Mouse (Mus musculus): ENCODE measurements around the gene Ppp1r3d. TPM values are rescaled to one million over a fixed set of nuclear protein-coding genes. Genes with fewer than 3 reads are reported as not detected.

Gene Ppp1r3d
- total RNA-seq, 2 experiments from 2014 or later: 10.3 to 11.6 TPM

GRCm38 (mm10) chr2:178415150-178415448, 827 bp upstream of the Ppp1r3d start:
- DNase-seq: no peak

GRCm38 (mm10) chr2:178413481-178414260, 601 bp downstream of the Ppp1r3d start:
- DNase-seq: peak; percentile 37

GRCm38 (mm10) chr2:178413081-178413480, 1.2 kb downstream of the Ppp1r3d start:
- no peak for DNase-seq

- peak; percentile 45 for DNase-seq
Measured at GRCm38 (mm10) chr2:178412598-178412997, 1.7 kb downstream of the Ppp1r3d start.

GRCm38 (mm10) chr2:178410286-178410685, 4.0 kb downstream of the Ppp1r3d start:
- DNase-seq: no peak

DNA sequence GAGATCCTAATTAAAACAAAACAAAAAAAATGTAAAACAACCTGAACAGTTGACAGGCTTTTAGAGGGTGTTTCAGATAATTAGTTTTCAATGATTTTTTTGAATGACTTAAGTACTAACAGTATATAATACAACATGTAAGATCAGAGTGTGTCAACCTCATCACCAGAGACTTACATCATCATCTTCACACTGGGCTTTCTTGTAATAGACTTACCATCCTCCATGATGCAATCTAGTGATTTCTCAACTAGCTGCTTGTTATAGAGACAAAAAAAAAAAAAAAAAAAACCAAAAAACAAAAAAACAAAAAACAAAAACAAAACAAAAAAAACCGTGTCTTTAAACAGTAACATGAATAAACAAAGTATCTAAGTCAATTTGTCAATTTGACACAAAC, 5.2 kb downstream of the Ppp1r3d start:
- no peak for DNase-seq

- DNase-seq: no peak
Measured at GRCm38 (mm10) chr2:178407053-178407815, 7.0 kb downstream of the Ppp1r3d start, which contains the start of gene Sycp2. TSS of gene Sycp2 (minus strand) at chr2:178407685.

Other genes with a start within 250 kb of the Ppp1r3d start
- under 1 TPM; 0.18 to 0.28 TPM for gene Sycp2, start 6.8 kb downstream of the Ppp1r3d start, total RNA-seq (2021)
- 1 to 10 TPM; 6.4 to 8.2 TPM for gene Fam217b, start 52 bp upstream of the Ppp1r3d start, total RNA-seq (2021)
- gene Cdh26, start 16.1 kb upstream of the Ppp1r3d start, total RNA-seq (2021): under 1 TPM in 1 of 2 experiments, not detected in 1; 0.09 TPM